Mouse (Mus musculus) midbrain, embryonic 13.5 days (tissue): ENCODE results near the gene Gm17334. TPM values are rescaled to one million over a fixed set of nuclear protein-coding genes. Genes with fewer than 3 reads are reported as not detected.

Source experiments
- ATAC-seq: fragments of 200-750 bp; cut with Nextera tagmentation; 2 replicates; pipeline ENCODE4 v1.8.0; 2017; ENCODE audit warnings: mild to moderate bottlenecking, moderate TSS enrichment, moderate library complexity
- H3K27ac ChIP-seq: fragments of 300-500 bp; sonication (generic); 2 replicates; pipeline ENCODE4 v1.5.1; 2015; ENCODE audit warnings: inconsistent platforms, mild to moderate bottlenecking, moderate library complexity
- H3K27me3 ChIP-seq: fragments of 300-500 bp; sonication (generic); 2 replicates; pipeline ENCODE4 v1.6.1; 2015; ENCODE audit warnings: mild to moderate bottlenecking, inconsistent platforms
- H3K36me3 ChIP-seq: fragments of 300-500 bp; sonication (generic); 2 replicates; pipeline ENCODE4 v1.6.1; 2015; ENCODE audit warnings: mild to moderate bottlenecking, inconsistent platforms
- H3K4me1 ChIP-seq: fragments of 300-500 bp; sonication (generic); replicated peaks from 2 replicates; pipeline ENCODE4 v1.6.1; 2015; ENCODE audit warnings: inconsistent platforms
- H3K4me2 ChIP-seq: fragments of 300-500 bp; sonication (generic); replicated peaks from 2 replicates; pipeline ENCODE4 v1.6.1; 2015; ENCODE audit warnings: moderate library complexity, mild to moderate bottlenecking, inconsistent platforms
- H3K4me3 ChIP-seq: fragments of 300-500 bp; sonication (generic); replicated peaks from 2 replicates; pipeline ENCODE4 v1.5.1; 2015; ENCODE audit warnings: mild to moderate bottlenecking, inconsistent platforms
- H3K9ac ChIP-seq: fragments of 300-500 bp; sonication (generic); replicated peaks from 2 replicates; pipeline ENCODE4 v1.6.1; 2015; ENCODE audit warnings: mild to moderate bottlenecking, inconsistent platforms
- H3K9me3 ChIP-seq: fragments of 300-500 bp; sonication (generic); 2 replicates; pipeline ENCODE4 v1.6.1; 2016; ENCODE audit warnings: mild to moderate bottlenecking, inconsistent platforms
- WGBS: fragments of 180-500 bp; shearing (Covaris S2); methylation state at CpG from one replicate; pipeline ENCODE4 v1.1.7; 2015; 5-methylcytosine and 5-hydroxymethylcytosine counted together
- polyA plus RNA-seq: library from polyadenylated mRNA; unstranded; fragments of >200 nt; fragmentation: Nextera tagmentation; extraction: Ambion mirVana; gene quantifications from 2 replicates; pipeline ENCODE4 v1.2.1, GENCODE M21; 2015

The Gm17334 gene
- polyA plus RNA-seq = not detected in 2 replicates

- H3K27ac ChIP-seq = no peak within 1 kb of the TSS
- no peak for ATAC-seq
Observed at GRCm38 (mm10) chr11:53773087-53773486, at the start of gene Gm17334. Gm17334 (minus strand) TSS chr11:53773187.

GRCm38 (mm10) chr11:53821945-53822338 lies 49.0 kb upstream of the Gm17334 start:
- Histone ChIP-seq H3K4me2 (no peak overlapping the region), H3K9ac (no peak overlapping the region), H3K9me3 (no peaks in the 10 kb centered on the region), H3K4me1 (no peaks in the 10 kb centered on the region), H3K27me3 (no peaks in the 10 kb centered on the region), H3K36me3 (no peaks in the 10 kb centered on the region), H3K27ac (no peak overlapping the region), H3K4me3 (no peak overlapping the region)
- 96% methylated on average over 3 of the region's 3 CpGs for WGBS
- no peak for ATAC-seq

More at GRCm38 (mm10) chr11:53773087-53773486, at the start of gene Gm17334:
- peaks cover 33% of the 10 kb centered on the region for H3K27me3 ChIP-seq
- H3K4me3 ChIP-seq = no peak within 1 kb of the TSS
- no peaks in the 10 kb centered on the region for H3K9me3 ChIP-seq
- no peaks in the 10 kb centered on the region for H3K36me3 ChIP-seq
- H3K4me1 ChIP-seq = peaks cover 5% of the 10 kb centered on the region; the same call in 1 of the 2 replicates
- WGBS = 93% methylated on average over 5 of the region's 5 CpGs
- no peak within 1 kb of the TSS for H3K4me2 ChIP-seq
- H3K9ac ChIP-seq = no peak within 1 kb of the TSS

GRCm38 (mm10) chr11:53821230-53821944 lies 48.4 kb upstream of the Gm17334 start:
- Histone ChIP-seq H3K4me1 (no peaks in the 10 kb centered on the region), H3K27ac (no peak overlapping the region), H3K9me3 (no peaks in the 10 kb centered on the region), H3K4me3 (no peak overlapping the region), H3K4me2 (no peak overlapping the region), H3K9ac (no peak overlapping the region), H3K27me3 (no peaks in the 10 kb centered on the region), H3K36me3 (no peaks in the 10 kb centered on the region)
- no peak for ATAC-seq
- 83% methylated on average over 11 of the region's 11 CpGs for WGBS

GRCm38 (mm10) chr11:53820516-53821170 lies 47.7 kb upstream of the Gm17334 start:
- Histone ChIP-seq H3K36me3 (no peaks in the 10 kb centered on the region), H3K4me3 (no peak overlapping the region), H3K4me1 (no peaks in the 10 kb centered on the region), H3K9me3 (no peaks in the 10 kb centered on the region), H3K27me3 (no peaks in the 10 kb centered on the region), H3K4me2 (no peak overlapping the region), H3K9ac (no peak overlapping the region), H3K27ac (no peak overlapping the region)
- 93% methylated on average over 13 of the region's 13 CpGs for WGBS
- ATAC-seq = no peak

GRCm38 (mm10) chr11:53819511-53819910 lies 46.5 kb upstream of the Gm17334 start:
- 97% methylated on average over 6 of the region's 6 CpGs for WGBS
- ATAC-seq = no peak
- Histone ChIP-seq H3K9me3 (no peaks in the 10 kb centered on the region), H3K9ac (no peak overlapping the region), H3K27ac (no peak overlapping the region), H3K27me3 (no peaks in the 10 kb centered on the region), H3K4me3 (no peak overlapping the region), H3K4me2 (no peak overlapping the region), H3K4me1 (no peaks in the 10 kb centered on the region), H3K36me3 (no peaks in the 10 kb centered on the region)

GRCm38 (mm10) chr11:53818794-53819193 lies 45.8 kb upstream of the Gm17334 start:
- H3K9me3 ChIP-seq = no peaks in the 10 kb centered on the region
- H3K27ac ChIP-seq = no peak overlapping the region
- H3K4me1 ChIP-seq = no peaks in the 10 kb centered on the region
- H3K27me3 ChIP-seq = no peaks in the 10 kb centered on the region
- no peak overlapping the region for H3K4me3 ChIP-seq
- H3K36me3 ChIP-seq = no peaks in the 10 kb centered on the region
- no peak overlapping the region for H3K9ac ChIP-seq
- no peak overlapping the region for H3K4me2 ChIP-seq
- no peak for ATAC-seq
- 74% methylated on average over 6 of the region's 6 CpGs for WGBS

- Histone ChIP-seq H3K4me1 (no peaks in the 10 kb centered on the region), H3K27ac (no peak overlapping the region), H3K36me3 (no peaks in the 10 kb centered on the region), H3K4me2 (no peak overlapping the region), H3K4me3 (no peak overlapping the region), H3K9me3 (no peaks in the 10 kb centered on the region), H3K9ac (no peak overlapping the region), H3K27me3 (no peaks in the 10 kb centered on the region)
- WGBS = 93% methylated on average over 5 of the region's 5 CpGs
- ATAC-seq = no peak
Observed at GRCm38 (mm10) chr11:53816841-53817375, 43.9 kb upstream of the Gm17334 start.

GRCm38 (mm10) chr11:53814810-53815209 lies 41.8 kb upstream of the Gm17334 start:
- H3K4me1 ChIP-seq = no peaks in the 10 kb centered on the region
- no peak overlapping the region for H3K4me2 ChIP-seq
- no peaks in the 10 kb centered on the region for H3K9me3 ChIP-seq
- no peaks in the 10 kb centered on the region for H3K36me3 ChIP-seq
- no peak overlapping the region for H3K9ac ChIP-seq
- ATAC-seq = no peak
- 72% methylated on average over 3 of the region's 3 CpGs for WGBS
- H3K27ac ChIP-seq = no peak overlapping the region
- no peak overlapping the region for H3K4me3 ChIP-seq
- no peaks in the 10 kb centered on the region for H3K27me3 ChIP-seq

- H3K36me3 ChIP-seq = no peaks in the 10 kb centered on the region
- H3K27ac ChIP-seq = no peak overlapping the region
- no peak overlapping the region for H3K4me3 ChIP-seq
- 86% methylated on average over 16 of the region's 16 CpGs for WGBS
- no peak overlapping the region for H3K4me2 ChIP-seq
- no peak for ATAC-seq
- H3K9ac ChIP-seq = no peak overlapping the region
- no peaks in the 10 kb centered on the region for H3K27me3 ChIP-seq
- no peaks in the 10 kb centered on the region for H3K9me3 ChIP-seq
- no peaks in the 10 kb centered on the region for H3K4me1 ChIP-seq
Observed at GRCm38 (mm10) chr11:53813001-53813868, 40.2 kb upstream of the Gm17334 start.

GRCm38 (mm10) chr11:53811312-53811711 lies 38.3 kb upstream of the Gm17334 start:
- 89% methylated on average over 3 of the region's 3 CpGs for WGBS
- Histone ChIP-seq H3K4me3 (no peak overlapping the region), H3K27me3 (no peaks in the 10 kb centered on the region), H3K9ac (no peak overlapping the region), H3K9me3 (no peaks in the 10 kb centered on the region), H3K36me3 (no peaks in the 10 kb centered on the region), H3K27ac (no peak overlapping the region), H3K4me1 (no peaks in the 10 kb centered on the region), H3K4me2 (no peak overlapping the region)
- ATAC-seq = no peak

GRCm38 (mm10) chr11:53810749-53811148 lies 37.8 kb upstream of the Gm17334 start:
- H3K9ac ChIP-seq = no peak overlapping the region
- no peak overlapping the region for H3K27ac ChIP-seq
- H3K9me3 ChIP-seq = no peaks in the 10 kb centered on the region
- no peaks in the 10 kb centered on the region for H3K4me1 ChIP-seq
- no peak for ATAC-seq
- no peak overlapping the region for H3K4me2 ChIP-seq
- WGBS = 82% methylated on average over 2 of the region's 2 CpGs
- no peak overlapping the region for H3K4me3 ChIP-seq
- H3K27me3 ChIP-seq = no peaks in the 10 kb centered on the region
- no peaks in the 10 kb centered on the region for H3K36me3 ChIP-seq

GRCm38 (mm10) chr11:53810156-53810555 lies 37.2 kb upstream of the Gm17334 start:
- no peaks in the 10 kb centered on the region for H3K36me3 ChIP-seq
- H3K9ac ChIP-seq = no peak overlapping the region
- no peaks in the 10 kb centered on the region for H3K9me3 ChIP-seq
- no peak overlapping the region for H3K4me2 ChIP-seq
- H3K27ac ChIP-seq = no peak overlapping the region
- WGBS = 56% methylated on average over 5 of the region's 5 CpGs
- H3K4me1 ChIP-seq = no peaks in the 10 kb centered on the region
- no peak overlapping the region for H3K4me3 ChIP-seq
- H3K27me3 ChIP-seq = no peaks in the 10 kb centered on the region
- no peak for ATAC-seq
